8 mouse cellular contexts compared by ENCODE assay signal in the genomic region with DNA sequence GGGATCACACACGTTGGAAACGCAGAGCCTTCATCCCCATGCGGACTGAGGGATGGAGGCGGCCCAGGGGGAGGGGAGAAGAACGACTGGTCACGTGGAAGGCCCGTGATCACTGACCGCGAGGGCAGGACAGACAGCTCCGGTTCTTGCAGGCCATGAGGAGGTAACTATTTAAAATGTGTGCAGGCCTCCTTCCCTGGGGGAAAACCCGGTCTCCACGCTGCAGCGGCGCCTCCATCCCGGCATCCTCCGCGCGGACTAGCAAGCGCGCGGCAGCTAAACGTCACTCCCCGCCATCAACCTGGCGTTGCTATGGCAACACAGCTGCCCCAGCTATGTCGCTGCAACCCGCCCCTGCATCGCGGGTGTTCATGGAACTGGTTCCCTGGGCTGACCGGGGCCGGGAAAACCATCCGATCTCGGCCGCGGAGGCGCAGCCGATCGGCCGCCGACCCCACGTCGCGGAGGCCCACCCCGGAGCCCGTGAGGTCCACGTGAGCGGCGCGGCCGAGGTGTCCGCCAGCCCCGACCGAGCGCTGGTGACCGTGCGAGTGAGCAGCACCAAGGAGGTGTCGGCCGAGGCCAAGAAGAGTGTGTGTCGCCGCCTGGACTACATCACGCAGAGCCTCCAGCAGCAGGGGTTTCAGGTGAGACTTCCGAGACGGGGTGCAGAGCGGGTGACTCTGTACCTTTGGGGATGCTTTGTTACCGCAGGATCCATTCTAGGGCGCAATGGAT. TPM values are rescaled to one million over a fixed set of nuclear protein-coding genes. Genes with fewer than 3 reads are reported as not detected.
A peak's percentile ranks its signal among the peaks of the same experiment; 100 is the strongest.
DNase-seq lines count a peak whose midpoint lies in the region; ATAC-seq and TF ChIP-seq lines count a peak whose summit lies in the region.

No protein-coding gene starts in this region.

- TF ChIP-seq POLR2A in testis, adult 2 months (IDR thresholded peaks at IDR 0.05; ENCODE audit: control insufficient read depth, low read depth, low read length), result peak; percentile 77

- H3K4me2 ChIP-seq in forebrain, embryonic 15.5 days (replicated peaks), result peak overlapping the region; percentile 44
- H3K4me2 ChIP-seq in neural tube, embryonic 14.5 days (ENCODE audit: low read depth, low read length), result peak overlapping the region; percentile 54

- peaks cover 12% of the 10 kb centered on the region for H3K4me1 ChIP-seq in G1E (ENCODE audit: insufficient read depth, low read depth, low read length)
- H3K4me1 ChIP-seq in forebrain, embryonic 15.5 days, result peaks cover 16% of the 10 kb centered on the region
- peaks cover 3% of the 10 kb centered on the region; the same call in 1 of the 2 replicates for H3K4me1 ChIP-seq in neural tube, embryonic 14.5 days (ENCODE audit: control insufficient read depth, insufficient read depth, low read length)
- peaks cover 3% of the 10 kb centered on the region for H3K4me1 ChIP-seq in testis, adult 2 months (ENCODE audit: control insufficient read depth, insufficient read depth, low read length)

- H3K27me3 ChIP-seq in G1E (ENCODE audit: insufficient read depth, low read length), result no peaks in the 10 kb centered on the region
- no peaks in the 10 kb centered on the region for H3K27me3 ChIP-seq in forebrain, embryonic 15.5 days
- H3K27me3 ChIP-seq in neural tube, embryonic 14.5 days (ENCODE audit: control insufficient read depth, insufficient read depth, low read length), result no peaks in the 10 kb centered on the region
- H3K27me3 ChIP-seq in testis, adult 2 months (ENCODE audit: control insufficient read depth, insufficient read depth, low read length), result no peaks in the 10 kb centered on the region

- peaks cover 16% of the 10 kb centered on the region for H3K36me3 ChIP-seq in G1E (replicated peaks)
- 0 out of 2 replicates have a peak, but pooled peaks cover 3% of the 10 kb centered on the region for H3K36me3 ChIP-seq in forebrain, embryonic 15.5 days
- no peaks in the 10 kb centered on the region for H3K36me3 ChIP-seq in neural tube, embryonic 14.5 days (ENCODE audit: control insufficient read depth, insufficient read depth, low read length)
- H3K36me3 ChIP-seq in testis, adult 2 months (ENCODE audit: control insufficient read depth, insufficient read depth, low read length), result no peaks in the 10 kb centered on the region

- DNase-seq in G1E (ENCODE audit: low spot score), result peak; percentile 83
- peak; percentile 90 for DNase-seq in cerebellum, adult 11-12 months
- DNase-seq in heart, postnatal 25 days (ENCODE audit: low spot score), result peak; percentile 64
- DNase-seq in layer of hippocampus, adult 18-20 months (ENCODE audit: low spot score in 2 of 2), result peak; percentile 86 to 94
- DNase-seq in lung, adult 18-20 months, result peak; percentile 85 to 87

- intact Hi-C loops in heart, postnatal 25 days (cut with DNase I), result no loop called here

- peak; percentile 89 for ATAC-seq in G1E (ENCODE audit: extremely low read depth, insufficient number of reproducible peaks, low FRiP score, poor library complexity, severe bottlenecking)
- ATAC-seq in forebrain, embryonic 15.5 days (replicated peaks), result peak; percentile 97
- peak; percentile 95 for ATAC-seq in neural tube, embryonic 14.5 days (ENCODE audit: low read depth)

- H3K27ac ChIP-seq in forebrain, embryonic 15.5 days (replicated peaks), result peak overlapping the region; percentile 91
- peak overlapping the region; percentile 93 for H3K27ac ChIP-seq in neural tube, embryonic 14.5 days (ENCODE audit: low read depth, low read length)
- peak overlapping the region; percentile 86 for H3K27ac ChIP-seq in testis, adult 2 months (ENCODE audit: control insufficient read depth, insufficient read depth, low read depth, low read length)

- peak overlapping the region; percentile 87 for H3K9ac ChIP-seq in forebrain, embryonic 15.5 days (replicated peaks)
- peak overlapping the region; percentile 76 for H3K9ac ChIP-seq in neural tube, embryonic 14.5 days (replicated peaks; ENCODE audit: low read depth, low read length)

- H3K9me3 ChIP-seq in G1E (replicated peaks), result no peaks in the 10 kb centered on the region
- no peaks in the 10 kb centered on the region for H3K9me3 ChIP-seq in forebrain, embryonic 15.5 days
- no peaks in the 10 kb centered on the region for H3K9me3 ChIP-seq in neural tube, embryonic 14.5 days (ENCODE audit: control insufficient read depth, low read length)

- under 1% methylated on average over 65 of the region's 65 CpGs for WGBS in forebrain, embryonic 15.5 days
- under 1% methylated on average over 65 of the region's 65 CpGs for WGBS in neural tube, embryonic 14.5 days

- H3K4me3 ChIP-seq in G1E (ENCODE audit: low read depth, low read length), result peak overlapping the region; percentile 92
- peak overlapping the region; percentile 82 for H3K4me3 ChIP-seq in forebrain, embryonic 15.5 days
- peak overlapping the region; percentile 85 for H3K4me3 ChIP-seq in neural tube, embryonic 14.5 days (ENCODE audit: low read depth, low read length)
- H3K4me3 ChIP-seq in testis, adult 2 months (ENCODE audit: control insufficient read depth, low read depth, low read length), result peak overlapping the region; percentile 94

- no peak for TF ChIP-seq CTCF in G1E (IDR thresholded peaks at IDR 0.05; ENCODE audit: low read depth, low read length)
- TF ChIP-seq CTCF in testis, adult 2 months (IDR thresholded peaks at IDR 0.05; ENCODE audit: control insufficient read depth, insufficient read depth, insufficient replicate concordance, low read depth, low read length), result no peak

RNA-seq across cellular contexts. Expression of a gene that starts 0.5 kb away (rescaled TPM):
- total RNA-seq in G1E (2014; fragmentation: Nextera tagmentation) (12.7 and 15.5 TPM in 2 replicates), G1E (2017) (8.4 and 12.7 TPM in 2 replicates)
- polyA plus RNA-seq in G1E (2012), result 8.1 and 8.2 TPM in 2 replicates
- polyA plus RNA-seq in forebrain, embryonic 15.5 days (2015; fragmentation: Nextera tagmentation; extraction: Ambion mirVana), result 37.3 and 38.6 TPM in 2 replicates
- 1 to 10 TPM; 2.8 TPM for total RNA-seq in heart, postnatal 25 days (2021)
- total RNA-seq in layer of hippocampus, adult 18-20 months (2021), result 10 to 100 TPM; 17.7 to 19.3 TPM
- 37.9 and 43.7 TPM in 2 replicates for polyA plus RNA-seq in neural tube, embryonic 14.5 days (2014; fragmentation: Nextera tagmentation; extraction: Ambion mirVana)
- polyA plus RNA-seq in testis, adult 2 months (2012; rRNA removed), result 28.3 and 38.4 TPM in 2 replicates

Comparison
In these comparisons a context has a peak if more than half of its experiments do, and no peak if none do; other contexts are left out.
1. Peak in every context shown above with its lines: DNase-seq, ATAC-seq, H3K4me3 ChIP-seq and H3K27ac ChIP-seq.